Mouse (Mus musculus): Measurements from ENCODE around the gene Dhcr24. TPM values are rescaled to one million over a fixed set of nuclear protein-coding genes. Genes with fewer than 3 reads are reported as not detected.

The Dhcr24 gene
- polyA plus RNA-seq, 1 experiment = 97.6 TPM

DNA sequence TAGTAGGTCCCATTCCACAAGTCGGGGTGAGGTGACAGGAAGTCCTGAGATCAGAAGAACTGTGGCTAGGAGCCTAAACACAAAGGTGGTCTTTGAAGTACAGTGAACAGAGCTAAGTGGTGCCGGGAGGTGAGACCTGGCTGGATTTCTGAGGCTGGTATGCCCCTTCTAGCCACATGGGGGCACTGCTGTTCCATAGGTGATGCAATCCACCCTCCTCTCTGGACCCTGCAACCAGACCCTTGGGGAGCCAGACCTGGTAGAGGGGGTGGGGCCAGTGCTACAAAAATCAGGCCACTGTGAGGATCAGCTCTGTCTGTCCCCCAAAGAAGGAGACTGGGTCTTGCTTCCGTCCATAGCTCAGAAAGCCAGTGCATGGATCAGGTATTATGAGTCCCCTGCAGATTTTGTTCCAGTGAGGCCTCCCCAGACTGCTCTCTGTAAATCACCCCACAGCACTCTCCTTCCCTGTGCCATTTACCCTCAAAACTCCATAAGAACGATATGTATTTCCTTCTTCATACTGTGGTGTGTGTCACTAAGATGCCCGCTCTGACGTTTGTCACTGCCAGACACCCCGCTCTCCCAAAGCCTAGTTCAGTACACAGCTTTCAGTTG, 53.5 kb downstream of the Dhcr24 start:
- Histone ChIP-seq H3K4me1 (ENCODE audit: control insufficient read depth, insufficient read depth, low read length) (peaks cover 3% of the 10 kb centered on the region; the same call in 1 of the 2 replicates), H3K27ac (ENCODE audit: insufficient read depth, low read length) (no peak overlapping the region), H3K4me3 (ENCODE audit: insufficient read depth, low read length) (no peak overlapping the region)
- TF ChIP-seq CTCF (IDR thresholded peaks at IDR 0.05; ENCODE audit: extremely low read depth, insufficient read depth, low read length) = peak; percentile 93
- no peak for TF ChIP-seq POLR2A (IDR thresholded peaks at IDR 0.05; ENCODE audit: extremely low read depth, insufficient read depth, low read length)

DNA sequence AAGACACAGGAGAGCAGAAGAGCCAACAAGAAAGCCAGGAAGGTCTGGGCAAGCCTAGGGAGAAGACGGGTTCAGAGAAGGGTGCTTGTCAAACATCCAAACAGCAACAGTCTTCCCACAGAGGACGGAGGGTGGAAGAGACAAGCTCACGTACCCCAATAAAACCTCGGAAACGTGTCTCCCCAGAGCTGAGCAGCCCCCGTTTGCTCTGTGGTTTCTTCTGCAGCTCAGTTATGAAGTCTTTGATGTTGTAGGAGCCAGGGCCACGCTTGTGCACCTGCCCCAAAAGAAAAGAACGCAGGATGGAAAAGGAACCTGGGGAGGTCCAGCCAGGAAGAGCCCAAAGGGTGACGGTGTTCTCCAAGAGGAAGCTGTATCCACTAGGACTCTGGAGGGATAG, 54.0 kb downstream of the Dhcr24 start:
- Histone ChIP-seq H3K27ac (ENCODE audit: insufficient read depth, low read length) (no peak overlapping the region), H3K4me1 (ENCODE audit: control insufficient read depth, insufficient read depth, low read length) (peaks cover 3% of the 10 kb centered on the region; the same call in 1 of the 2 replicates), H3K4me3 (ENCODE audit: insufficient read depth, low read length) (no peak overlapping the region)
- TF ChIP-seq POLR2A (IDR thresholded peaks at IDR 0.05; ENCODE audit: extremely low read depth, insufficient read depth, low read length) (no peak), CTCF (IDR thresholded peaks at IDR 0.05; ENCODE audit: extremely low read depth, insufficient read depth, low read length) (no peak)

DNA sequence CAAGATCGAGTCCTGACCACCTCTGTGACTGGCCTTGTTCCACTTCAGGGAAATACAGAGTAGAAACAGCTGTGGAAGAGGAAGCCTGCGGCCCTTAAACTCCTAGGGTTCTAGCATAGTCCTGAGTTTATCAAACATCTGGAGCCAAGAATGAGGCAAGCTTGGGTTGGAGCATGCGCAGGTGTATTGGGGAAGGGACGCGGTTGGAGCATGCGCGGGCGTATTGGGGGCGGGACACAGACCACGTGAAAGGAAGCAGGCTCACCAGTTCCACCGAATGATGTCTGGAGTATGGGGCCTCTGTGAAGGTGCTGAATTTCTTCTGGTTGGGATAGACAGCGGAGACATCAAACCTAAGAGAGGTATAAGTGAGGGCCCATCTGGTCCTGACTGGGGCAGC, 54.8 kb downstream of the Dhcr24 start:
- TF ChIP-seq CTCF (IDR thresholded peaks at IDR 0.05; ENCODE audit: extremely low read depth, insufficient read depth, low read length) (no peak), POLR2A (IDR thresholded peaks at IDR 0.05; ENCODE audit: extremely low read depth, insufficient read depth, low read length) (no peak)
- Histone ChIP-seq H3K4me1 (ENCODE audit: control insufficient read depth, insufficient read depth, low read length) (peaks cover 3% of the 10 kb centered on the region; the same call in 1 of the 2 replicates), H3K27ac (ENCODE audit: insufficient read depth, low read length) (no peak overlapping the region), H3K4me3 (ENCODE audit: insufficient read depth, low read length) (no peak overlapping the region)

GRCm38 (mm10) chr4:106617056-106617455, 56.2 kb downstream of the Dhcr24 start, which contains the start of gene Lexm:
Gene Lexm, minus strand, starts transcription at chr4:106617241.
- TF ChIP-seq POLR2A (IDR thresholded peaks at IDR 0.05; ENCODE audit: extremely low read depth, insufficient read depth, low read length) = no peak
- no peak for TF ChIP-seq CTCF (IDR thresholded peaks at IDR 0.05; ENCODE audit: extremely low read depth, insufficient read depth, low read length)
- Histone ChIP-seq H3K4me1 (ENCODE audit: control insufficient read depth, insufficient read depth, low read length) (peaks cover 3% of the 10 kb centered on the region; the same call in 1 of the 2 replicates), H3K27ac (ENCODE audit: insufficient read depth, low read length) (no peak within 1 kb of the TSS), H3K4me3 (ENCODE audit: insufficient read depth, low read length) (peak within 1 kb of the TSS; percentile 19; the same call in 1 of the 2 replicates)

DNA sequence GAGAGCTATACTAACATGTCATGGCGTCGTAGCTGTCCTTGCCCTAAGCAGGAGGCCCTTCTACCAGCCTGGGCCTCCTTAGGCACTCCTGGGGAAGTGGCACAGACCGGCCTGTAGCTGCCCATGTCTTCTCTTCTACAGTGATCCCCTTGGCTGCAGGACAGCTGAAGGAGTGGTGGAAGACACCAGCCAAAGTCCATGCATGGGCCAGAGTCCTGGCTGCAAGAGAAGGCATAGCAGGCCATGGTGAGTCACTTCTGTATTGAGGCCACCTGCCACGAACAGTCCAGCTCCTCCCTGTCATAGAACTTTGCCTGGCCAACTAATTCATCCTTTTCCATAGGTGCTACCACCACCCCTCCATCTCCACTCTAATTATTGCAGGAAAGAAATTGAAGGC, 58.1 kb downstream of the Dhcr24 start:
- no peak overlapping the region for H3K27ac ChIP-seq (ENCODE audit: insufficient read depth, low read length)
- TF ChIP-seq CTCF (IDR thresholded peaks at IDR 0.05; ENCODE audit: extremely low read depth, insufficient read depth, low read length) = no peak
- no peak for TF ChIP-seq POLR2A (IDR thresholded peaks at IDR 0.05; ENCODE audit: extremely low read depth, insufficient read depth, low read length)
- no peak overlapping the region for H3K4me3 ChIP-seq (ENCODE audit: insufficient read depth, low read length)
- H3K4me1 ChIP-seq (ENCODE audit: control insufficient read depth, insufficient read depth, low read length) = peaks cover 3% of the 10 kb centered on the region; the same call in 1 of the 2 replicates

DNA sequence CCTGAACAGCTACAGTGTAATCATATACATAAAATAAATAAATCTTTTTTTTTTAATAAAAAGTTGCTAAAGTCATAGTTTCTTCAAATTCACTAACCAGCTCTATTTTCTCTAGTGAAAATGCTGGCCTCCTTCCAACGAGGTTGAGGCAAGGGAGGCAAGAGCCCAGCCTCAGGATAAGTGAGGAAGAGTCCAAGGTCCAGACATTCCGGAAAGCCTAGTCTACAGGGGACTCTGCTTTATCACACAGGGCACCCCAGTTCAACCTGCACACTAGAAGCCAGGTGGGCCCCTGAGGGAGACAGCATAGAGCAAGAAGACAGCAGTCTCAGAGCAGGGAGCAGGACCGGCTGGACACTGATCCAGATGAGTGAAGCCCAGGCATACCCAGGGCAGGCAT, 60.6 kb downstream of the Dhcr24 start:
- Histone ChIP-seq H3K4me3 (ENCODE audit: insufficient read depth, low read length) (no peak overlapping the region), H3K27ac (ENCODE audit: insufficient read depth, low read length) (no peak overlapping the region), H3K4me1 (ENCODE audit: control insufficient read depth, insufficient read depth, low read length) (peaks cover 3% of the 10 kb centered on the region; the same call in 1 of the 2 replicates)
- TF ChIP-seq CTCF (IDR thresholded peaks at IDR 0.05; ENCODE audit: extremely low read depth, insufficient read depth, low read length) = no peak
- TF ChIP-seq POLR2A (IDR thresholded peaks at IDR 0.05; ENCODE audit: extremely low read depth, insufficient read depth, low read length) = no peak

- TF ChIP-seq POLR2A (IDR thresholded peaks at IDR 0.05; ENCODE audit: extremely low read depth, insufficient read depth, low read length) (no peak), CTCF (IDR thresholded peaks at IDR 0.05; ENCODE audit: extremely low read depth, insufficient read depth, low read length) (no peak)
- Histone ChIP-seq H3K4me1 (ENCODE audit: control insufficient read depth, insufficient read depth, low read length) (peaks cover 5% of the 10 kb centered on the region; the same call in 1 of the 2 replicates), H3K27ac (ENCODE audit: insufficient read depth, low read length) (no peak within 1 kb of the TSS), H3K4me3 (ENCODE audit: insufficient read depth, low read length) (no peak within 1 kb of the TSS)
Observed at GRCm38 (mm10) chr4:106622030-106622493, 61.2 kb downstream of the Dhcr24 start, which contains the start of gene Ttc22. Gene Ttc22, plus strand, starts transcription at chr4:106622432.

DNA sequence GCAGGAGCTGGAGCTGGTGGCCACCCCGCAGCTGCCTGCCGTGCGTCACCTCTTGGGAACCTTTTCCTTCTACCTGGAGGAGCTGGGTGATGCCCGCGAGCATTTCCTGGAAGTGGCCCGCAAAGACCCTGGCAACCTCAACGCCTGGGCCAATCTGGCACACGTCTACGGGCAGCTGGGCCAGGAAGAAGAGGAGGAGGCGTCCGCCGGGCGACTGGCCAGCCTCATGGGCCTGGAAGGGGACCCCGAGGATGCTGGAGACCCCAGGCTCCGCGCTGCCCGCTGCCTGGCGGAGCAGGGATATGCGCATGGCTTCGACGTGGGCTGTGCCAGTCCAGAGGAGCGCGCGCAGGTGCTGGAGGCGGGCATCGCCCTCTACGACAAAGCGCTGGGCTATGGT, 61.9 kb downstream of the Dhcr24 start:
- no peak for TF ChIP-seq POLR2A (IDR thresholded peaks at IDR 0.05; ENCODE audit: extremely low read depth, insufficient read depth, low read length)
- no peak for TF ChIP-seq CTCF (IDR thresholded peaks at IDR 0.05; ENCODE audit: extremely low read depth, insufficient read depth, low read length)
- Histone ChIP-seq H3K4me3 (ENCODE audit: insufficient read depth, low read length) (no peak overlapping the region), H3K27ac (ENCODE audit: insufficient read depth, low read length) (no peak overlapping the region), H3K4me1 (ENCODE audit: control insufficient read depth, insufficient read depth, low read length) (peaks cover 3% of the 10 kb centered on the region; the same call in 1 of the 2 replicates)

- Histone ChIP-seq H3K4me3 (ENCODE audit: insufficient read depth, low read length) (no peak overlapping the region), H3K4me1 (ENCODE audit: control insufficient read depth, insufficient read depth, low read length) (peaks cover 4% of the 10 kb centered on the region; the same call in 1 of the 2 replicates), H3K27ac (ENCODE audit: insufficient read depth, low read length) (no peak overlapping the region)
- TF ChIP-seq POLR2A (IDR thresholded peaks at IDR 0.05; ENCODE audit: extremely low read depth, insufficient read depth, low read length) (no peak), CTCF (IDR thresholded peaks at IDR 0.05; ENCODE audit: extremely low read depth, insufficient read depth, low read length) (no peak)
Observed at GRCm38 (mm10) chr4:106624271-106624670, 63.4 kb downstream of the Dhcr24 start.

DNA sequence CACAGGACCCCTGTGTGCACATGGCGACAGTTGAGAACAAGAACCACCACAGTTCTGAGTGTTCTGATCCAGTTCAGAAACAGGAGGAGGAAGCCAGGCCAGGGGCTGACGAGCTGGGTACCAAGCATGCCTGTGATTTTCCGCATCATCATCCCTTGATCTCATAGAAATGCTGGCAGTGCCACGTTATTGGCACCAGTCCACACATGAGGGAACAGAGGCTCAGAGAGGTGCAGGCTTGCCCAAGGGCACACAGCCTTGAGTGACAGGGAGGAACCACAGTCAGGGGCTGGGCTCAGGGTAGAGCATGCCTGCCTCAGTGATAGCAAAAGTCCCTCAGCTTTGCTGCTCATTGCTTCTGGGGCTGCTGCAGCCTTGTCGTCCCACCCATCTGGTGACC, 67.0 kb downstream of the Dhcr24 start:
- no peak for TF ChIP-seq POLR2A (IDR thresholded peaks at IDR 0.05; ENCODE audit: extremely low read depth, insufficient read depth, low read length)
- no peak for TF ChIP-seq CTCF (IDR thresholded peaks at IDR 0.05; ENCODE audit: extremely low read depth, insufficient read depth, low read length)
- H3K27ac ChIP-seq (ENCODE audit: insufficient read depth, low read length) = no peak overlapping the region

More for the DNA sequence above, 67.0 kb downstream of the Dhcr24 start:
- Histone ChIP-seq H3K4me1 (ENCODE audit: control insufficient read depth, insufficient read depth, low read length) (peaks cover 5% of the 10 kb centered on the region; the same call in 1 of the 2 replicates), H3K4me3 (ENCODE audit: insufficient read depth, low read length) (no peak overlapping the region)

Data from cortical plate, adult 2 months (tissue).